Mouse (Mus musculus): ENCODE data around the gene Cenpx.
"Not testable (repeated sequence)": the region's sequence is repeated elsewhere in the genome, so short reads cannot be mapped to it uniquely, and the experiment has no call there.

Cenpx gene

DNA sequence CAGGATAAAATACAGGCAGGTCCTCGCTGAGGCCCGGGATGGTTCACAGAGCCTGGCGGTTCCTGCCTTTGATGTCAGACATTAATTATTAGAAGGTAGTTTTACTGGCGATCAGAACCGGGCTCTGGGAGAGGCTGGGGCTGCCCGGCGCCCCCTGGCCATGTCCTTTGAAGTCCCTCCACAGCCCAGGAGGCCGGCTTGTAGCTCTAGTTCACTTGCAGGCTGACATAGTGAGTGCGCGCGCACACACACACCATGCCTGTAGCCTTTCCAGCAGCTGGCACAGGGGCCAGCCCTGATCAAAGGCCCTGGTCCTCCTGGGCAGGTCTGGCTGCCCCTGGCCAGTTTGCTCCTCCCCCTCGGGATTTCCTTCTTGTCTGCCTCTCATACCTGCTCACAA is 17.9 kb downstream of the Cenpx start:
- no peak for DNase-seq

- DNase-seq, result peak; percentile 58 to 84
Measured at GRCm38 (mm10) chr11:120695184-120695583, 18.4 kb downstream of the Cenpx start.

- DNase-seq, result no peak
Measured at GRCm38 (mm10) chr11:120693461-120693860, 20.1 kb downstream of the Cenpx start.

- no peak for DNase-seq
Measured at GRCm38 (mm10) chr11:120692471-120693011, 21.0 kb downstream of the Cenpx start.

DNA sequence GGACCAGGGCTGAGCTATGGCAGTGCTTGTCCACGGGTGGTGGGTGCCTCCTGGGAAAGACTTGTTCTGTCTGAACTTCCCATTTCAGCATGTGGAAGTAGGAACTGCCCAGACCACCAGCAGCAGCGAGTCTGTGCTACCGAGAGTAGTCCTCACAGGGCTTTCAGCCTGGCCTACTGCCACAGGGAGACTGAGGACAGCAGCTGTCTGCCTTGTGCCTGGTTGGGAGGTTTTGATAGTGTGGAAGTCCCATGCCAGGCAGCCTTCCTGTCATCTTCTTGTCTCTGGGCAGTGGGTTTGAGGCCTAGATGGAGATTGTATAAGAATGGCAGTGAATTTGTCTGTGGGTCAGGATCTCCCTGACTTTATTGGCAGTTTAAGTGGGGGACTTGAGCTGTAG is 24.2 kb downstream of the Cenpx start:
- DNase-seq, result no peak

- DNase-seq, result peak; percentile 67 to 89
Measured at GRCm38 (mm10) chr11:120686650-120687272, 26.8 kb downstream of the Cenpx start.

DNA sequence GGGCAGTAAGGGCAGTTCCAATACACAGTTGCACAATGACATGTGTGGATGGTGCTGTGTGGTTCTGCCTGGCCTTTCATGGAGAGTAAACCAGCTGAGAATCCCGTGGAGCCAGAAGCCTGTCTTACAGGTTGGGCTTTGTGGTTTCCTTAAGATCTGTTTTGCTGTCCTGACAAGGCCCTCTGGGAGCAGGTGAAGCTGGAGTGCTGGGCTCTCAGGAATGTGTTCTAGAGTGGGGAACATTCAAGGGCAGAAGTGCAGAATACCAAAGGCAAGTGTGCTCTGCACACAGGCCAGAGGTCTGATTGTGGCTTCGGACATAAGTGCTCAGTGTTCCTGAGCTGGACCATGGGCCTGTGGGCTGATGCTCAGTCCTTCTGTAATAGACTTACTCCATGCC is 28.9 kb downstream of the Cenpx start:
- DNase-seq, result peak; percentile 40 to 77

DNA sequence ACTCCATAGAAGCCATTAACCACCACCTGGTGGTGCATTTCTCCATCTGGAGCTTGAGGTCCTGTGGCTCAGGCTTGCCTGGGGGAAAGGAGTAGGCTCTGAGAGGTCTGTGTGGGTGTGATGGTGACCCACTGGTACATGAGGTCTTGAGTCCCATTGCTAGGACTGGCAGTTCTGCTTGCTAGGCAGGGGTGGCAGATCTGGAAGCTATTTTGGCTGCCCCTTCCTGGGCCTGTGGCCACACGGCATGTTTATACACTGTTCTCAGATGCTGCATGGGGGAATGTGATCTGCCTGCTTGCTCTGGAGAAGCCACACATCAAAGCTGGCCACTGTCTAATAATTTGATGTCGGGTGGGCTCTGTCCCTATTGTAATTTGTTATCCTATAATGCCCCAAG is 29.5 kb downstream of the Cenpx start:
- DNase-seq, result no peak

- DNase-seq, result no peak
Measured at GRCm38 (mm10) chr11:120683536-120683935, 30.0 kb downstream of the Cenpx start.

GRCm38 (mm10) chr11:120682683-120683082 is 30.9 kb downstream of the Cenpx start:
- no peak for DNase-seq

GRCm38 (mm10) chr11:120679909-120680308 is 33.6 kb downstream of the Cenpx start:
- peak in 1 of 2 experiments; percentile 43 for DNase-seq

- DNase-seq, result no peak
Measured at GRCm38 (mm10) chr11:120676951-120677350, 36.6 kb downstream of the Cenpx start.

DNA sequence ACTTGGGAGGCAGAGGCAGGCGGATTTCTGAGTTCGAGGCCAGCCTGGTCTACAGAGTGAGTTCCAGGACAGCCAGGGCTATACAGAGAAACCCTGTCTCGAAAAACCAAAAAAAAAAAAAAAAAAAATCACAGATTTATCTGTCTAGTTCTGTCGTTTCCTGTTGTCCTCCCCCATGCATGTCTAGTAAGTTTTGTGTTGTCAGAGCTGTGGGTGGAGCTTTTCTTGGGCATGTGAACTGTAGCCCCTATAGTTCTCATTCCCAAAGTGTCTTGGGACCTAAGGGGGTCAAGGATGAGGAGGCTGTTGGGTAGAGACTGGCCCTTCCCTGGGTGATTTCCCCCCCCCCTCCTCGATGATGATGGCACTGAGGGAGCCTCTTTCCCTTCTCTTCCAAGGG is 37.7 kb downstream of the Cenpx start:
- DNase-seq, result not testable (repeated sequence)

- DNase-seq, result no peak
Measured at GRCm38 (mm10) chr11:120673594-120674122, 39.9 kb downstream of the Cenpx start.

DNA sequence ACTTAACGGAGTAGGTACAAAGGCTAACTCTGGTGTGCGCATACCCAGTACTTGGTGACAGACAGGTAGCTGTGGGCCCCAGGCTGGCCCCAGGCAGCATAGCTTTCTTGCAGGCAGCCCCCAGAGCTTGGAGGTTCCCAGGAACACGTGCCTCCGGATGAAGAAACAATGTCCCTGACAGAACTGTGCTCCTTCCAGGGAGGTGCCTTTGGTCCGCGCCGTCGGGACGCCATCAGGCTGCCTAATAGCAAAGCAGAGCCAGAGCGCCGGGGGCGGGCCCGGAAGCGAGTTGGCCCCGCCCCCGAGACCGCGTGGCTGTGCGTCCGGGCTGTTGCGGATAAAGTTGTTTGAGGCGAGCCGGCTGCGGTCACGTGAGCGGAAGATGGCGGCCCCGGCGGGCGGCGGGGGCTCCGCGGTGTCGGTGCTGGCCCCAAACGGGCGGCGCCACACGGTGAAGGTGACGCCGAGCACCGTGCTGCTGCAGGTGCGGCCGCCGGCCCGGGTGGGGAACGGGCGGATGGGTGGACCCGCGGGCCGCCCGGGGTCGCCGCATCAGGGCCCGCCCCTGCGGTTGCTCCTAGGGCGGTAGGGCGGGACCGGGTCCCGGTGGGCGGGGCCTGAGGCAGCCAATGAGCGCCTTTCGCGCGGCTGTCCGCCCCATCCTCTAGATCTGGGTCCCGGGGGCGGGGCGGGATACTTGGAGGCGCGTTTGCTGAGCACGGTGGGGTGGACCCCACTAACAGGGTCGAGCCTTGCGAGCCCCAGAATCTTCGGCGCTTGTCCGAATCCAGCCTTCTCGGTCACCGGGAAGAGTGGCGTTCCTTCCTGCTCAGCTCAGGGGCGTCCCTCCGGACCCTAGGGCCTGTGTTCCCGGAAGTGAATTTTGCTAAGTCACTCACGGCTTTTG is 40.6 kb downstream of the Cenpx start, which contains the start of gene Aspscr1:
Gene Aspscr1 (plus strand): TSS at position 287 of the 907 bp plus-strand sequence.
- peak; percentile 97 for DNase-seq

DNA sequence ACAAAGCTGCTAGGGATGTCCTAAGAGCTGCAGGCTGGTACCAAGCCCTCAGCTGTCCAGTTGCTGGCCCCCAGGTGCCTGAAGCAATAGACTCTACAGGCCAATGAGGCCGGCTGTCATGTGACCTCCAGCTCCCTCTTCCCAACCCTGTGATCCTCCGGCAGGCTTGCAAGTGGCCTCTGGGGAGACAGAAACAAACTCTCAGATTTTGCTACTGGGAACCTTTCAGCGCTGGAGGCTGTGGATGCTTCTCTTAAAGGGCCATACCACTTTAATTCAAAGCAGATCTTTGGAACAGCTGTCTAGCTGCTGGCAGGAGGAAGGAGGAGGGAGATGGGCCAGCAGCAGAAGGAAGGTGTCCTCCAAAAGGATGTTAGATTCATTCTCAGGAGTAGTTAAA is 46.9 kb downstream of the Cenpx start:
- DNase-seq, result peak in 1 of 2 experiments; percentile 63

DNA sequence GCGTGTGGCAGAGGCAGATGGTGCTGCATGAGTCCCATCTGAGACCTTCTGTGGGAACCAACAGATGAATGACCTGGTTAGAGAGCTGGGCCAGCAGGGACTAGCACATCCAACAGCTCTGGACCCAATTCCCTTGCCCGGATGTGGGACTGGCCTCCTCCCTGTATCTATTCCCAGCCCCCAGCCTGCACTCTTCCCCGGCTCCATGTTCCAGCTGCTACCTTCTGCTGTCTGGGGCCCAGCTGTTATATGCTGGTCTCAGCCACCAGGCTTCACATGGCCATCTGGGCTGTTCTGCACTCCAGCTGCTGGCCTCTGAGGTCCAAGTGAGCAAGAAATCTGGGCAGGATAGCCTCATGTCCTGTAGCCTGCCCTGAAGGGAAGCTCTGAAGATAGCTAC is 48.1 kb downstream of the Cenpx start:
- peak; percentile 65 to 90 for DNase-seq

- DNase-seq, result no peak
Measured at GRCm38 (mm10) chr11:120663714-120664113, 49.8 kb downstream of the Cenpx start.

- DNase-seq, result no peak
Measured at GRCm38 (mm10) chr11:120662759-120663158, 50.8 kb downstream of the Cenpx start.

DNA sequence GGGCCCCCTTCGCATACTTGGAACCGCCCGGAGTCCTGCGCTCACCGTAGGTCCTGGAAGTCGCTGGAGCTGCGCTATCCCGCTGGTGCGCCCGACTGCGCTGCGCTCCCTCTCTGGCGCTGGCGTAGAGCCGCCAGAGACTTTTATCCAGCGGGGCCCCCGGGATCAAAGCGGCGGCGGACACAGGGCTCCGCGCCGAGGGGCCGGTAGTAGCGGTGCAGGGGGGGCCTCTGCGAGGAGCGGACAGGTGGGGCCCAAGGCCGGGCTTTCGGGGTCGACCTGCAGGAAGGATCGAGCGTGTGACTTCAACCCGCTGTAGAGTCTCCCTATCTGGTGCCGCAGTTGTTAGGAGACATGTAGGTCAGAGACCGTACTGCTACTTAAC is 52.5 kb downstream of the Cenpx start, which contains the start of gene Notum:
Gene Notum (minus strand): TSS at position 100 of the 385 bp plus-strand sequence.
- peak in 1 of 2 experiments; percentile 43 for DNase-seq

All from lung, postnatal 4 days (tissue).